Mouse (Mus musculus): Measurements from ENCODE around the gene Ap5z1.

Ap5z1 gene

GRCm38 (mm10) chr5:142463461-142464454 is at the start of gene Ap5z1:
Gene Ap5z1 (plus strand): TSS chr5:142463944.
- peak; percentile 98 for DNase-seq

GRCm38 (mm10) chr5:142415401-142415800 is 48.3 kb upstream of the Ap5z1 start:
- no peak for DNase-seq

- peak; percentile 42 for DNase-seq
These were observed 47.5 kb upstream of the Ap5z1 start for GRCm38 (mm10) chr5:142416070-142416775.

GRCm38 (mm10) chr5:142417104-142417503 is 46.6 kb upstream of the Ap5z1 start:
- DNase-seq: no peak

GRCm38 (mm10) chr5:142417876-142418275 is 45.9 kb upstream of the Ap5z1 start:
- DNase-seq: no peak

- no peak for DNase-seq
These were observed 45.3 kb upstream of the Ap5z1 start for GRCm38 (mm10) chr5:142418419-142418818.

- no peak for DNase-seq
These were observed 43.4 kb upstream of the Ap5z1 start for GRCm38 (mm10) chr5:142420317-142420716.

- DNase-seq: no peak
These were observed 42.8 kb upstream of the Ap5z1 start for GRCm38 (mm10) chr5:142420920-142421319.

- no peak for DNase-seq
These were observed 41.9 kb upstream of the Ap5z1 start for GRCm38 (mm10) chr5:142421886-142422285.

GRCm38 (mm10) chr5:142423141-142423540 is 40.6 kb upstream of the Ap5z1 start:
- no peak for DNase-seq

GRCm38 (mm10) chr5:142423701-142424100 is 40.0 kb upstream of the Ap5z1 start:
- no peak for DNase-seq

GRCm38 (mm10) chr5:142424627-142425349 is 39.0 kb upstream of the Ap5z1 start:
- DNase-seq: no peak

GRCm38 (mm10) chr5:142426476-142426875 is 37.3 kb upstream of the Ap5z1 start:
- DNase-seq: no peak

- DNase-seq: peak; percentile 31
These were observed 35.9 kb upstream of the Ap5z1 start for GRCm38 (mm10) chr5:142427876-142428275.

GRCm38 (mm10) chr5:142428691-142429090 is 35.1 kb upstream of the Ap5z1 start:
- DNase-seq: no peak

- DNase-seq: no peak
These were observed 32.7 kb upstream of the Ap5z1 start for GRCm38 (mm10) chr5:142431029-142431428.

GRCm38 (mm10) chr5:142431811-142432434 is 31.8 kb upstream of the Ap5z1 start:
- no peak for DNase-seq

- DNase-seq: no peak
These were observed 31.0 kb upstream of the Ap5z1 start for GRCm38 (mm10) chr5:142432695-142433094.

GRCm38 (mm10) chr5:142434052-142434451 is 29.7 kb upstream of the Ap5z1 start:
- no peak for DNase-seq

- no peak for DNase-seq
These were observed 28.0 kb upstream of the Ap5z1 start for GRCm38 (mm10) chr5:142435736-142436135.

GRCm38 (mm10) chr5:142438380-142438938 is 25.3 kb upstream of the Ap5z1 start:
- no peak for DNase-seq

GRCm38 (mm10) chr5:142439911-142440432 is 23.8 kb upstream of the Ap5z1 start:
- peak; percentile 63 for DNase-seq
